Mouse (Mus musculus): Measurements from ENCODE around the gene Tesc. TPM values are rescaled to one million over a fixed set of nuclear protein-coding genes. Genes with fewer than 3 reads are reported as not detected.

The Tesc gene
- polyA plus RNA-seq, 2 experiments from 2014 or later: 6.5 to 7.7 TPM

- ATAC-seq: no peak
Observed at GRCm38 (mm10) chr5:118108124-118108793, 80.7 kb downstream of the Tesc start.

- ATAC-seq: no peak
Observed at GRCm38 (mm10) chr5:118108794-118109440, 81.4 kb downstream of the Tesc start.

Other genes starting within 250 kb of the Tesc start
- gene Nos1, start 246.7 kb upstream of the Tesc start, polyA plus RNA-seq (2017; shearing (Covaris generic)): under 1 TPM in 1 of 2 experiments, not detected in 1; 0.09 TPM
- 10 to 100 TPM in 1 of 2 experiments, 1 to 10 TPM in 1; 9.8 to 12.0 TPM for gene Fbxo21, start 51.0 kb upstream of the Tesc start, polyA plus RNA-seq (2017; shearing (Covaris generic))
- gene Fbxw8, start 127.7 kb downstream of the Tesc start, polyA plus RNA-seq (2017; shearing (Covaris generic)): 1 to 10 TPM; 3.1 to 3.6 TPM
- gene Hrk, start 136.9 kb downstream of the Tesc start, polyA plus RNA-seq (2017; shearing (Covaris generic)): under 1 TPM in 1 of 2 experiments, not detected in 1; 0.08 TPM
- under 1 TPM in 1 of 2 experiments, not detected in 1; 0.26 TPM for gene Rnft2, start 217.4 kb downstream of the Tesc start, polyA plus RNA-seq (2017; shearing (Covaris generic))
- gene 2410131K14Rik, start 217.5 kb downstream of the Tesc start, polyA plus RNA-seq (2017; shearing (Covaris generic)): 1 to 10 TPM; 2.5 to 3.5 TPM

All from activated CD4-positive, CD25-positive, alpha-beta regulatory T cell, adult 4 months (primary cell).